Mouse (Mus musculus) frontal cortex, postnatal 36 days (tissue): ENCODE data around the gene Gm6710.
"Not testable (repeated sequence)": the region's sequence is repeated elsewhere in the genome, so short reads cannot be mapped to it uniquely, and the experiment has no call there.

Experiments used
- DNase-seq, 2 experiments: peaks; one replicate each; pipeline ENCODE4 v3.0.0; 2022; ENCODE audit warnings: low spot score in 2 of 2

Gm6710 gene

GRCm38 (mm10) chr2:175869024-175869423, at the start of gene Gm6710:
TSS of gene Gm6710 (plus strand) at chr2:175869219.
- DNase-seq = not testable (repeated sequence)
